Mouse (Mus musculus) intestine, embryonic 16.5 days (tissue): ENCODE data around the gene Gm36028. TPM values are rescaled to one million over a fixed set of nuclear protein-coding genes. Genes with fewer than 3 reads are reported as not detected.

Experiments used
- ATAC-seq: fragments of 200-750 bp; cut with Nextera tagmentation; 2 replicates; pipeline ENCODE4 v1.8.0; 2017; ENCODE audit warnings: moderate TSS enrichment, moderate library complexity
- H3K27ac ChIP-seq: fragments of 300-500 bp; sonication (generic); 2 replicates; pipeline ENCODE4 v1.5.1; 2014; ENCODE audit warnings: mild to moderate bottlenecking, low read length
- H3K27me3 ChIP-seq: fragments of 300-500 bp; sonication (generic); replicated peaks from 2 replicates; pipeline ENCODE4 v1.6.1; 2014; ENCODE audit warnings: low read length, control low read depth, mixed read lengths; ENCODE audit not compliant: control insufficient read depth, insufficient read depth
- H3K36me3 ChIP-seq: fragments of 300-500 bp; sonication (generic); 2 replicates; pipeline ENCODE4 v1.6.1; 2014; ENCODE audit warnings: low read length, control low read depth; ENCODE audit not compliant: control insufficient read depth, insufficient read depth
- H3K4me1 ChIP-seq: fragments of 300-500 bp; sonication (generic); 2 replicates; pipeline ENCODE4 v1.6.1; 2014; ENCODE audit warnings: low read length, control low read depth, mixed read lengths; ENCODE audit not compliant: control insufficient read depth, insufficient read depth
- H3K4me2 ChIP-seq: fragments of 300-500 bp; sonication (generic); 2 replicates; pipeline ENCODE4 v1.6.1; 2014; ENCODE audit warnings: low read depth, low read length, control low read depth
- H3K4me3 ChIP-seq: fragments of 300-500 bp; sonication (generic); 2 replicates; pipeline ENCODE4 v1.5.1; 2014; ENCODE audit warnings: mild to moderate bottlenecking, low read length
- H3K9ac ChIP-seq: fragments of 300-500 bp; sonication (generic); 2 replicates; pipeline ENCODE4 v1.6.1; 2014; ENCODE audit warnings: low read depth, low read length
- H3K9me3 ChIP-seq: fragments of 300-500 bp; sonication (generic); 2 replicates; pipeline ENCODE4 v1.6.1; 2016; ENCODE audit warnings: low read length, control low read depth; ENCODE audit not compliant: control insufficient read depth
- WGBS: fragments of 180-500 bp; shearing (Covaris S2); extraction: QIAGEN DNeasy Blood & Tissue Kit; methylation state at CpG from one replicate; pipeline ENCODE4 v1.1.7; 2014; 5-methylcytosine and 5-hydroxymethylcytosine counted together
- polyA plus RNA-seq: library from polyadenylated mRNA; unstranded; fragments of >200 nt; fragmentation: Nextera tagmentation; extraction: Ambion mirVana; gene quantifications from 2 replicates; pipeline ENCODE4 v1.2.1, GENCODE M21; 2015

Gm36028 gene
- polyA plus RNA-seq, 1 experiment from 2014 or later, result 3.1 TPM

- 0 out of 2 replicates have a peak, but pooled peaks cover 3% of the 10 kb centered on the region for H3K36me3 ChIP-seq
- H3K4me3 ChIP-seq, result no peak overlapping the region
- WGBS, result 62% methylated on average over 3 of the region's 3 CpGs
- H3K4me1 ChIP-seq, result 0 out of 2 replicates have a peak, but pooled peaks cover 2% of the 10 kb centered on the region
- H3K27ac ChIP-seq, result no peak overlapping the region
- no peak overlapping the region for H3K9ac ChIP-seq
- H3K4me2 ChIP-seq, result no peak overlapping the region
- ATAC-seq, result no peak
- H3K27me3 ChIP-seq, result no peaks in the 10 kb centered on the region
- H3K9me3 ChIP-seq, result no peaks in the 10 kb centered on the region
Observed at GRCm38 (mm10) chr16:37805746-37806495, 55.0 kb downstream of the Gm36028 start.

GRCm38 (mm10) chr16:37803387-37803950 is 57.5 kb downstream of the Gm36028 start:
- H3K9ac ChIP-seq, result no peak overlapping the region
- no peaks in the 10 kb centered on the region for H3K9me3 ChIP-seq
- WGBS, result 93% methylated on average over 9 of the region's 9 CpGs
- ATAC-seq, result no peak
- H3K36me3 ChIP-seq, result 0 out of 2 replicates have a peak, but pooled peaks cover 3% of the 10 kb centered on the region
- no peak overlapping the region for H3K4me2 ChIP-seq
- H3K27ac ChIP-seq, result no peak overlapping the region
- no peaks in the 10 kb centered on the region for H3K27me3 ChIP-seq
- no peak overlapping the region for H3K4me3 ChIP-seq
- H3K4me1 ChIP-seq, result no peaks in the 10 kb centered on the region

- H3K27me3 ChIP-seq, result no peaks in the 10 kb centered on the region
- H3K4me2 ChIP-seq, result no peak overlapping the region
- H3K9me3 ChIP-seq, result no peaks in the 10 kb centered on the region
- no peak; the same call in 1 of the 2 replicates for ATAC-seq
- H3K4me1 ChIP-seq, result no peaks in the 10 kb centered on the region
- 0 out of 2 replicates have a peak, but pooled peaks cover 3% of the 10 kb centered on the region for H3K36me3 ChIP-seq
- WGBS, result 57% methylated on average over 4 of the region's 4 CpGs
- no peak overlapping the region for H3K27ac ChIP-seq
- H3K9ac ChIP-seq, result no peak overlapping the region
- no peak overlapping the region for H3K4me3 ChIP-seq
Observed at GRCm38 (mm10) chr16:37802686-37803295, 58.2 kb downstream of the Gm36028 start.

GRCm38 (mm10) chr16:37801097-37801496 is 59.8 kb downstream of the Gm36028 start:
- Histone ChIP-seq H3K9me3 (no peaks in the 10 kb centered on the region), H3K36me3 (0 out of 2 replicates have a peak, but pooled peaks cover 3% of the 10 kb centered on the region), H3K27me3 (no peaks in the 10 kb centered on the region), H3K27ac (no peak overlapping the region), H3K4me3 (no peak overlapping the region), H3K4me2 (no peak overlapping the region), H3K4me1 (no peaks in the 10 kb centered on the region), H3K9ac (no peak overlapping the region)
- ATAC-seq, result no peak
- WGBS, result 81% methylated on average over 2 of the region's 2 CpGs

Other genes starting within 250 kb of the Gm36028 start
- 58.1 and 60.9 TPM in 2 replicates for gene Ndufb4, start 206.7 kb downstream of the Gm36028 start, polyA plus RNA-seq
- 208 and 225 TPM in 2 replicates for gene Fstl1, start 84.3 kb downstream of the Gm36028 start, polyA plus RNA-seq
- gene Lrrc58, start 7.2 kb upstream of the Gm36028 start, polyA plus RNA-seq, result 33.5 and 37.7 TPM in 2 replicates
- gene Gpr156, start 55.4 kb upstream of the Gm36028 start, polyA plus RNA-seq, result 0.13 and 0.15 TPM in 2 replicates
- gene Gsk3b, start 227.9 kb upstream of the Gm36028 start, polyA plus RNA-seq, result 34.3 and 34.6 TPM in 2 replicates